Mouse (Mus musculus): ENCODE measurements at regions not wholly inside any gene's neighbourhood (a gene's known extent, or its start where the extent isn't known, plus 50 kb on each side); places are given as distances from the start of the nearest gene placed in this dataset.

- Histone ChIP-seq H3K4me2 (replicated peaks; ENCODE audit: low read depth, low read length) (no peak overlapping the region), H3K9ac (replicated peaks; ENCODE audit: low read depth, low read length) (no peak overlapping the region), H3K36me3 (ENCODE audit: control insufficient read depth, insufficient read depth, low read length) (no peaks in the 10 kb centered on the region), H3K27me3 (ENCODE audit: control insufficient read depth, insufficient read depth, low read length) (no peaks in the 10 kb centered on the region), H3K9me3 (ENCODE audit: control insufficient read depth, low read depth, low read length) (no peaks in the 10 kb centered on the region), H3K27ac (ENCODE audit: low read length) (no peak overlapping the region), H3K4me1 (ENCODE audit: control insufficient read depth, insufficient read depth, low read length) (peaks cover 6% of the 10 kb centered on the region; the same call in 1 of the 2 replicates), H3K4me3 (ENCODE audit: low read depth, low read length) (no peak overlapping the region)
- ATAC-seq (ENCODE audit: insufficient number of reproducible peaks, insufficient read depth, low FRiP score, low read depth): no peak
- WGBS: 86% methylated on average over 4 of the region's 4 CpGs
Observed at GRCm38 (mm10) chr1:92776353-92776752, 55.1 kb upstream of the Gpc1 start.

DNA sequence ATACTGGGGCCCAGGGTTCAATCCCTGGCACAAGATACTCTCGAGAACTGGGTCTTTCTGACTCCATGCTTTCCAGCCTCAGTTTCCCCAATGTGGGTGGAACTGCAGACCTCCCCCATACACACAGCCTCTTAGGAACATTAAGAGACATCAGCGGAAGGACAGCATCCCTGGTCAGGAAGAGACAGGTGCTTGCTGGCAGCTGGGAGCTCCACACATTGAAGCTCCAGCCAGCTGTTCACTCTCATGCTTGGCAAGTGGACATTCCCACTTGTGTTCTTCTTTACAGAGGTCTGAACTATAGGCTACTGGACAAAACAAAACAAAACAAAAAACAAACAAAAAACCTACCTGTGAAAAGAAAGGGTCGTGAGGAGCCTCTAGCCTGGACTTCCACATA is 55.5 kb upstream of the Gpc1 start:
- no peak overlapping the region for H3K4me3 ChIP-seq (ENCODE audit: low read depth, low read length)
- no peak overlapping the region for H3K4me2 ChIP-seq (replicated peaks; ENCODE audit: low read depth, low read length)
- no peaks in the 10 kb centered on the region for H3K36me3 ChIP-seq (ENCODE audit: control insufficient read depth, insufficient read depth, low read length)
- WGBS: 77% methylated on average over 3 of the region's 3 CpGs
- H3K27me3 ChIP-seq (ENCODE audit: control insufficient read depth, insufficient read depth, low read length): no peaks in the 10 kb centered on the region
- H3K27ac ChIP-seq (ENCODE audit: low read length): no peak overlapping the region
- H3K9me3 ChIP-seq (ENCODE audit: control insufficient read depth, low read depth, low read length): no peaks in the 10 kb centered on the region
- no peak for ATAC-seq (ENCODE audit: insufficient number of reproducible peaks, insufficient read depth, low FRiP score, low read depth)
- H3K9ac ChIP-seq (replicated peaks; ENCODE audit: low read depth, low read length): no peak overlapping the region
- peaks cover 6% of the 10 kb centered on the region; the same call in 1 of the 2 replicates for H3K4me1 ChIP-seq (ENCODE audit: control insufficient read depth, insufficient read depth, low read length)

GRCm38 (mm10) chr1:92774743-92775692 is 56.4 kb upstream of the Gpc1 start:
- H3K4me3 ChIP-seq (ENCODE audit: low read depth, low read length): no peak overlapping the region
- no peaks in the 10 kb centered on the region for H3K36me3 ChIP-seq (ENCODE audit: control insufficient read depth, insufficient read depth, low read length)
- H3K9me3 ChIP-seq (ENCODE audit: control insufficient read depth, low read depth, low read length): no peaks in the 10 kb centered on the region
- H3K27me3 ChIP-seq (ENCODE audit: control insufficient read depth, insufficient read depth, low read length): no peaks in the 10 kb centered on the region
- WGBS: 22% methylated on average over 16 of the region's 16 CpGs
- no peak overlapping the region for H3K27ac ChIP-seq (ENCODE audit: low read length)
- H3K4me1 ChIP-seq (ENCODE audit: control insufficient read depth, insufficient read depth, low read length): peaks cover 6% of the 10 kb centered on the region; the same call in 1 of the 2 replicates
- H3K4me2 ChIP-seq (replicated peaks; ENCODE audit: low read depth, low read length): peak overlapping the region; percentile 27
- H3K9ac ChIP-seq (replicated peaks; ENCODE audit: low read depth, low read length): no peak overlapping the region; the same call in 1 of the 2 replicates
- ATAC-seq (ENCODE audit: insufficient number of reproducible peaks, insufficient read depth, low FRiP score, low read depth): peak; percentile 44; the same call in 1 of the 2 replicates

DNA sequence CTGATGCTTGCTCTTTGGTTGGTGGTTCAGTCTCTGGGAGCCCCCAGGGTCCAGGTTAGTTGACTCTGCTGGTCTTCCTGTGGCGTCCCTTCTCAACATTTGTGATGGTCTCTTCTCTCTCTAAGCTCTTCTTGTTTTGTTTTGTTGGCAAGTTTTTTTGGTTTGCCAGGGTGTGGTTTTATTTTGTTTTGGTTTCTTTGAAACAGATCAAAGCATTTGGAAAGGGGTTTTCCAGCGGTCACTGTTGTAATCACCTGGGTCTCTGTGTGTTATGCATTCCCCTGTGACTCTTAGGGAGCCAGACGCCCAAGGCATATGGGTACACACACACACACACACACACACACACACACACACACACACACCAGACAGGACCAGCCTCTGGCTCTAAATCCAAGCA is 57.4 kb upstream of the Gpc1 start:
- H3K4me2 ChIP-seq (replicated peaks; ENCODE audit: low read depth, low read length): no peak overlapping the region
- H3K9ac ChIP-seq (replicated peaks; ENCODE audit: low read depth, low read length): no peak overlapping the region
- no peak overlapping the region for H3K4me3 ChIP-seq (ENCODE audit: low read depth, low read length)
- ATAC-seq (ENCODE audit: insufficient number of reproducible peaks, insufficient read depth, low FRiP score, low read depth): no peak
- H3K9me3 ChIP-seq (ENCODE audit: control insufficient read depth, low read depth, low read length): no peaks in the 10 kb centered on the region
- H3K4me1 ChIP-seq (ENCODE audit: control insufficient read depth, insufficient read depth, low read length): peaks cover 10% of the 10 kb centered on the region; the same call in 1 of the 2 replicates
- 70% methylated on average over 3 of the region's 3 CpGs for WGBS
- no peaks in the 10 kb centered on the region for H3K27me3 ChIP-seq (ENCODE audit: control insufficient read depth, insufficient read depth, low read length)
- H3K27ac ChIP-seq (ENCODE audit: low read length): no peak overlapping the region
- H3K36me3 ChIP-seq (ENCODE audit: control insufficient read depth, insufficient read depth, low read length): no peaks in the 10 kb centered on the region

DNA sequence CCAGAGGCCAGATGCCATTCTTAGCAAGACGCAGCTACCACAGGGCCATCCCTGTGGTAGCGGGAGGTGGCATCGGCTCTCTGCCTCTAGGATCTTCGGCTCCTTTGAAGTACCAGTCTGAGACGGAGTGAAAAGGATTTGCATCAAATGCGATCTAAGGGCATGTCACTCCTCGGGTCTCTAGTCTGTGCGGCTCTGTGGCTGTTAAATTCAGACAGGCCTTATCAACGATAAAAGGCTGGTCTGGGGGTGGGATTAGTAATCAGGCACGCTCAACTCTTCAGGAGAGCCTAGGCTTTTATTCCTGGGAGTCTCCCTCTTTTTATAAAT is 58.7 kb upstream of the Gpc1 start:
- 60% methylated on average over 10 of the region's 10 CpGs for WGBS
- ATAC-seq (ENCODE audit: insufficient number of reproducible peaks, insufficient read depth, low FRiP score, low read depth): no peak
- Histone ChIP-seq H3K9me3 (ENCODE audit: control insufficient read depth, low read depth, low read length) (no peaks in the 10 kb centered on the region), H3K4me2 (replicated peaks; ENCODE audit: low read depth, low read length) (no peak overlapping the region), H3K36me3 (ENCODE audit: control insufficient read depth, insufficient read depth, low read length) (no peaks in the 10 kb centered on the region), H3K4me3 (ENCODE audit: low read depth, low read length) (no peak overlapping the region), H3K27me3 (ENCODE audit: control insufficient read depth, insufficient read depth, low read length) (no peaks in the 10 kb centered on the region), H3K9ac (replicated peaks; ENCODE audit: low read depth, low read length) (0 out of 2 replicates have a peak overlapping the region, but pooled peaks have one; percentile 18), H3K27ac (ENCODE audit: low read length) (0 out of 2 replicates have a peak overlapping the region, but pooled peaks have one; percentile 33), H3K4me1 (ENCODE audit: control insufficient read depth, insufficient read depth, low read length) (peaks cover 10% of the 10 kb centered on the region; the same call in 1 of the 2 replicates)

DNA sequence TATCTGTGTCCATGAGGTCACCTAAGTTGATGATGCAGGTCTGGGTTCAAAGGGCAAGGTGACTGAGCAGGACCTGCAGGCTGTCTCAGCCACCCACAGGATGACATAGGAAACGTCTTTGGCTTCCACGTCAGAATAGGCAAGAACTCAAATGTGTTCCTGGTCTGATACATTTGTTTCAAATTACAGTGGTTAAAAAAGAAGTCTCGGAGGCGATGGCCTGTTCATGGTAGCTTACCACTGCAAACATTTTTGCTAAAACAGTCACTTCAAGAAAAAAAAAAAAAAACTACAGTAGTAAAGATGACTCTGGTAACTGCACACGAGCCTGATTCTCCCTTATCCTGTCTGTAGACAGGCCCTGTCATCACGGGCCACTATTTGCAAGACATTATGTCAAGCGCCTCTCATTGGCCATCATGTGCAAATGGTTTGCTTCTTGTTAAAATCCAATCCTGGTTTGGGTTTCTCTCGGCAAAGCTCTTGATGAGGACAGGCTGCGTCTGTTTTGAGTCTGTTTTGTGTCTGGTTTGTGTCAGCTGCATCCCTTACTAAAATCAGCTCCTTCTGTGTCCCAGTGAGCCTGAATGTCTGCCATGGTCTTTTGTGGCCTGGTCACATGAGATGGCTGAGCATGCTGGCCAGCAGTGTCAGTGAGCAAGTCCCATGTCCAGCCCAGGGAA is 59.2 kb upstream of the Gpc1 start:
- Histone ChIP-seq H3K27ac (ENCODE audit: low read length) (0 out of 2 replicates have a peak overlapping the region, but pooled peaks have one; percentile 33), H3K4me3 (ENCODE audit: low read depth, low read length) (no peak overlapping the region), H3K4me2 (replicated peaks; ENCODE audit: low read depth, low read length) (no peak overlapping the region), H3K27me3 (ENCODE audit: control insufficient read depth, insufficient read depth, low read length) (no peaks in the 10 kb centered on the region), H3K36me3 (ENCODE audit: control insufficient read depth, insufficient read depth, low read length) (no peaks in the 10 kb centered on the region), H3K9ac (replicated peaks; ENCODE audit: low read depth, low read length) (no peak overlapping the region), H3K4me1 (ENCODE audit: control insufficient read depth, insufficient read depth, low read length) (peaks cover 10% of the 10 kb centered on the region; the same call in 1 of the 2 replicates), H3K9me3 (ENCODE audit: control insufficient read depth, low read depth, low read length) (no peaks in the 10 kb centered on the region)
- WGBS: 54% methylated on average over 9 of the region's 9 CpGs
- ATAC-seq (ENCODE audit: insufficient number of reproducible peaks, insufficient read depth, low FRiP score, low read depth): no peak

DNA sequence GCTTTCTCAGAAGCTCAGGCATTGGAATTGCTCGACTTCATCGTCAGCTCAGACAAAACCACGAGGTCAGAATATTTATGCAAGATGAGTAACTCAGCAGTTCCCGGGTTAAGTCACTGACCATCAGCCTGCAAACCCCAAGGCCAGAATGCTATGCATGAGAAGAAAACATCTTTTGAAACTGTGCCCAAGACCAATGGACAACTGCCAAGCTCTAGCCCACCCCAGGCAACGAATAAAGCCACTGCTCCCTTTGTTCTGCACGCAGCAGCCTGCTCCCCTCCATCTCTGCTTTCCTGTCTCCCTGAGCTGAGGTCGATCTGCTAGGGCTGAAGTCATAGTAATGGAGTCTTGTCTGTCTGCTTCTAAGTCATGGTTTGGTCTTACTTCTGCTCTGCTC is 61.7 kb upstream of the Gpc1 start:
- no peak overlapping the region for H3K27ac ChIP-seq (ENCODE audit: low read length)
- H3K9me3 ChIP-seq (ENCODE audit: control insufficient read depth, low read depth, low read length): no peaks in the 10 kb centered on the region
- WGBS: 58% methylated on average over 7 of the region's 7 CpGs
- no peaks in the 10 kb centered on the region for H3K36me3 ChIP-seq (ENCODE audit: control insufficient read depth, insufficient read depth, low read length)
- H3K4me3 ChIP-seq (ENCODE audit: low read depth, low read length): no peak overlapping the region
- H3K4me2 ChIP-seq (replicated peaks; ENCODE audit: low read depth, low read length): no peak overlapping the region
- H3K4me1 ChIP-seq (ENCODE audit: control insufficient read depth, insufficient read depth, low read length): peaks cover 10% of the 10 kb centered on the region; the same call in 1 of the 2 replicates
- H3K27me3 ChIP-seq (ENCODE audit: control insufficient read depth, insufficient read depth, low read length): no peaks in the 10 kb centered on the region
- no peak overlapping the region for H3K9ac ChIP-seq (replicated peaks; ENCODE audit: low read depth, low read length)
- ATAC-seq (ENCODE audit: insufficient number of reproducible peaks, insufficient read depth, low FRiP score, low read depth): no peak

DNA sequence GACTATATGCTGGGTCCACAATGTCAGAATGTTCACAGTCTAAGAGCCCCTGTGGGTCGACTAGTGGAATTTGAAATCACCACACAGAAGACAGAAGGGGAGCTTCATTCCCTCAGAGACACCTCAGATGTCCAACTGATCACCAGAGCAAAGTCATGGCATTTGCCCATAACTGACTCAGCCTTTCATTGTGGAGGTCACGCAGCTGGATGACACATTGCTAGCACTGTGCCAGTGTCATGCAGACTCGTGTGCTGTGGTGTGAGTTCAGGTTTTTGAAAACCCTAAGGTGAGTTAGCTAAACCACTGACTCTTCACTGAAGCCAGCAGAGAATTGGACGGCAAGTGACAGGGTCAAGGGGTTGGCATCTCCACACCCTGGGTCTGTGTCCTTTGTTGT is 62.3 kb upstream of the Gpc1 start:
- no peak for ATAC-seq (ENCODE audit: insufficient number of reproducible peaks, insufficient read depth, low FRiP score, low read depth)
- Histone ChIP-seq H3K36me3 (ENCODE audit: control insufficient read depth, insufficient read depth, low read length) (no peaks in the 10 kb centered on the region), H3K9ac (replicated peaks; ENCODE audit: low read depth, low read length) (no peak overlapping the region), H3K4me3 (ENCODE audit: low read depth, low read length) (no peak overlapping the region), H3K4me1 (ENCODE audit: control insufficient read depth, insufficient read depth, low read length) (peaks cover 5% of the 10 kb centered on the region; the same call in 1 of the 2 replicates), H3K4me2 (replicated peaks; ENCODE audit: low read depth, low read length) (no peak overlapping the region), H3K9me3 (ENCODE audit: control insufficient read depth, low read depth, low read length) (no peaks in the 10 kb centered on the region), H3K27me3 (ENCODE audit: control insufficient read depth, insufficient read depth, low read length) (no peaks in the 10 kb centered on the region), H3K27ac (ENCODE audit: low read length) (no peak overlapping the region)
- WGBS: 69% methylated on average over 4 of the region's 4 CpGs

Data from stomach, embryonic 14.5 days (tissue).